Mouse (Mus musculus) skeletal muscle tissue, postnatal 0 days (tissue): Measurements from ENCODE around the gene C130032M10Rik. TPM values are rescaled to one million over a fixed set of nuclear protein-coding genes. Genes with fewer than 3 reads are reported as not detected.

Experiments used
- polyA plus RNA-seq: library from polyadenylated mRNA; unstranded; fragments of >200 nt; fragmentation: Nextera tagmentation; extraction: Ambion mirVana; gene quantifications from 2 replicates; pipeline ENCODE4 v1.2.1, GENCODE M21; 2015

C130032M10Rik gene
- polyA plus RNA-seq, result 0.18 TPM in 1 of 2 replicates, not detected in the other

DNA sequence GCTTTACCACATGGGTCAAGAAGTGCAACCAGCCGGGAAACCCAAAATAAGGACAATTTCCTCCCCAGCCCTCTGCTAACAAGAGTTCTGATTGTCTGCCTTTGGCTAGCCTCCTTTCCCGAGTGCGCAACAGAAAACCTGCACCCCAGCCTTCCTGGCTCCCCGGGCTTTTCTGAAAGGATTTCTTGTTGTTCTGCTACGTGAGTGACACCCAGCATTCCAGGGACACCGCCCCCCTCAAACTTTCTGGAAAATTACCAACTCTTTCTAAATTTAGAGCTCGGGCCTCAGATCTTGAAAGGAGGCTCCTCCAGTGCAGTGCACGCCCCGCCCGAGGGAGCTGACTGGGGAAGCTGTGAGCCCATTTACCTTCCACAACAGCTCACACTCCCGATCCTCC is at the start of gene C130032M10Rik:
C130032M10Rik (plus strand) TSS at position 334 of the 400 bp plus-strand sequence.

DNA sequence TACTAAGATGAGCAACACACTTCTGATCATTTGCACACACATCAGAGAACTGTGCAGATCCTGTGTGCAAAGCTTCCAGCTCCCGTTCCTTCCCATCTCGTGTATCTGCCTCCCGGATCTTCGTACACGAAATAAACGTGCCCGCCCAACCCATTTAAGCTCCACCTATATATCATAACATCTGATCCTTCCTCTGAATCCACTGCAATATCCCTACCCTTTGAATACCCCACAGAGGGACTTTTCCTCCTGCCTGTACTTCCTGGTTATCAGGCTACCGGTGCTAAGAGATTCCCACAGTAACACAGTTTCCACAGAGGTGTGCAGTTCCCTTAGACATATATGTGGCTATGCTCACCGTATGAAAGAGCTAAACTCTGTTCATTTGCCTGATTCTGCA is 10.7 kb upstream of the C130032M10Rik start, which contains the start of gene Ccr4:
Ccr4 (minus strand) TSS at position 101 of the 400 bp plus-strand sequence.

DNA sequence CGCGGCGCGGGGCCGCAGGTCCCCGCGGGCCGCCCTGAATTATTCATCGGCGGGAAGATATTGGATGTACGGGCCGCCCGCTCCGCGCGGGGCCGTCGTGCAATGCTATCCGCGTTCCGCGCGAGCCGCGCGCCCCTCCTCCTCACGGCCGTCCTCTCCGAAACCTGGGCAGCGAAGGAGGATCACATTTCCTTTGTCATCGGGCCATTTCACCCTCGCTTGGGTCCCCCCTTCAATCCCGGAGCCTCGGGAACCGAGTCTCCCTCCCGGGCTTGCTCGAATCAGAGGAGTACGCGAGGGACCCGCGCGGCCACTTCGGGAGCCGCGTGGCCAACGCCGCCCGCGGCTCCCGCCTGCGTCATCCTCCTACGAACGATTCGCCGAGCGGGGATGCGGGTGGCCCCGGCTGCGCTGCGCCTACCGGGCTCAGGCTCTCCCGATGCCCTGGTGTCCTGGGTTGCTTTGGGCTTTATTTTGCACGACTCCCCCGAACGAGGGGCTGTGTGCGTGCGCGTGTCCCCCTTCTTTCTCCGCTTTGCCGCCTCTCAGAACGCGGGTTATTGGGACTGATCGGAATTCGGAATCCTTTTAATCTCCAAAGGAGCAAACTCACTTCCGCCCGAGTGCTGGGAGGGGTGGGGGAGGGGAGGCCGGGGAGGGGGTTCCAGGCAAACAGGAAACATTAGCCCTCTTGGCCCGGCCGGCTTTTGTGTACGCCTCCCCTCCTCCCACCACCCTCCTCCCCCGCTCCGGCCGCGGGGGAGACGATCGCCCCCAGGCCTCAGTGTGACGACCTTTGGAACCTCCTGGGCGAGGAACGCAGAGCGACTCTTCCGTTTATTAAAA is 48.5 kb downstream of the C130032M10Rik start, which contains the start of gene Trim71:
Trim71 (minus strand) TSS at position 609 of the 846 bp plus-strand sequence.

Other genes starting within 250 kb of the C130032M10Rik start
- not detected in 2 replicates for gene Bcl2a1c, start 185.6 kb upstream of the C130032M10Rik start, polyA plus RNA-seq
- gene Crtap, start 125.0 kb upstream of the C130032M10Rik start, polyA plus RNA-seq, result 90.7 and 128 TPM in 2 replicates
- gene Glb1, start 114.6 kb upstream of the C130032M10Rik start, polyA plus RNA-seq, result 13.3 and 16.7 TPM in 2 replicates
- gene Tmppe, start 114.6 kb upstream of the C130032M10Rik start, polyA plus RNA-seq, result 2.5 and 2.7 TPM in 2 replicates
- 0.38 TPM in 1 of 2 replicates, not detected in the other for gene Ccr4, start 10.8 kb upstream of the C130032M10Rik start, polyA plus RNA-seq
- 0.01 TPM in 1 of 2 replicates, not detected in the other for gene Trim71, start 48.7 kb downstream of the C130032M10Rik start, polyA plus RNA-seq
- gene Cnot10, start 124.5 kb downstream of the C130032M10Rik start, polyA plus RNA-seq, result 25.3 and 25.9 TPM in 2 replicates
- 60.0 and 60.2 TPM in 2 replicates for gene Dync1li1, start 173.1 kb downstream of the C130032M10Rik start, polyA plus RNA-seq
- gene Cmtm6, start 215.4 kb downstream of the C130032M10Rik start, polyA plus RNA-seq, result 21.2 and 23.1 TPM in 2 replicates